20 mouse cellular contexts compared by ENCODE assay signal in genomic region chr2:167263931-167264330, GRCm38 (mm10). TPM values are rescaled to one million over a fixed set of nuclear protein-coding genes. Genes with fewer than 3 reads are reported as not detected.
DNase-seq lines count a peak whose midpoint lies in the region; ATAC-seq and TF ChIP-seq lines count a peak whose summit lies in the region.
"Had no signal": no experiment of that assay in that cellular context is flagged by ENCODE, and none has a peak within 500 bp of the region (broad histone marks: within the 10 kb centered on the region; RNA-seq: fewer than 3 reads in every experiment).

No protein-coding gene starts in this region.

- H3K36me3 ChIP-seq in heart, embryonic 13.5 days = no peaks in the 10 kb centered on the region
- H3K36me3 ChIP-seq in ES-E14 (ENCODE audit: control insufficient read depth, insufficient read depth, low read length, poor library complexity, severe bottlenecking) = no peaks in the 10 kb centered on the region
- H3K36me3 ChIP-seq: embryonic facial prominence, embryonic 13.5 days; hindbrain, embryonic 12.5 days; limb, embryonic 13.5 days had no signal

- no peaks in the 10 kb centered on the region for H3K9me3 ChIP-seq in heart, embryonic 13.5 days
- no peaks in the 10 kb centered on the region for H3K9me3 ChIP-seq in ES-E14 (ENCODE audit: control insufficient read depth, insufficient read depth, low read depth, low read length)
- H3K9me3 ChIP-seq: embryonic facial prominence, embryonic 13.5 days; hindbrain, embryonic 12.5 days; limb, embryonic 13.5 days had no signal

- intact Hi-C loops in heart, postnatal 36 days (cut with DNase I) = no loop called here

- no peaks in the 10 kb centered on the region for H3K27me3 ChIP-seq in heart, embryonic 13.5 days (replicated peaks)
- H3K27me3 ChIP-seq: embryonic facial prominence, embryonic 13.5 days; limb, embryonic 13.5 days had no signal

- WGBS in heart, embryonic 13.5 days = 75% methylated on average over 11 of the region's 11 CpGs

- no peak for ATAC-seq in heart, embryonic 13.5 days (ENCODE audit: extremely low read depth, insufficient number of reproducible peaks, low FRiP score, low TSS enrichment)
- no peak for ATAC-seq in frontal cortex, adult (ENCODE audit: low TSS enrichment)
- ATAC-seq: CD4-positive, CD25-positive, alpha-beta regulatory T cell, adult 4 months; inflammation-experienced regulatory T-cells, adult 6 months; midbrain, embryonic 16.5 days had no signal

- DNase-seq in adrenal gland, adult 2 months = peak; percentile 1
- DNase-seq in adrenal gland, postnatal 25 days = no peak
- no peak for DNase-seq in heart, postnatal 36 days
- DNase-seq in ovary, adult 18-20 months (ENCODE audit: low spot score) = peak; percentile 1
- DNase-seq in ovary, postnatal 14 days (ENCODE audit: low spot score) = no peak
- DNase-seq in ES-E14 (ENCODE audit: low read depth, low spot score) = no peak
- DNase-seq: adrenal gland, postnatal 36 days; cerebellum, adult 9-10 months; kidney, adult 9 months; right cerebral cortex, postnatal 4 days had no signal

- in situ Hi-C loops in ES-E14 (cut with MboI; ENCODE audit: low sequenced_read_pairs in 2 of 2, unreplicated experiment in 2 of 2) = no loop called here

- peak overlapping the region; percentile 39 for H3K27ac ChIP-seq in heart, embryonic 13.5 days (replicated peaks)
- no peak overlapping the region for H3K27ac ChIP-seq in ES-E14 (ENCODE audit: insufficient read depth, low read depth, low read length, poor library complexity, severe bottlenecking)
- H3K27ac ChIP-seq: embryonic facial prominence, embryonic 13.5 days; hindbrain, embryonic 12.5 days; limb, embryonic 13.5 days; liver, embryonic 14.5 days had no signal

- no peak overlapping the region for H3K4me3 ChIP-seq in heart, embryonic 13.5 days
- H3K4me3 ChIP-seq in ES-E14 (ENCODE audit: insufficient read depth in 1 of 2, low read depth in 1 of 2, low read length in 2 of 2, poor library complexity in 1 of 2, severe bottlenecking in 1 of 2) = peak overlapping the region; percentile 46 to 59
- H3K4me3 ChIP-seq: embryonic facial prominence, embryonic 13.5 days; hindbrain, embryonic 12.5 days; limb, embryonic 13.5 days had no signal

- peaks cover 37% of the 10 kb centered on the region for H3K4me1 ChIP-seq in heart, embryonic 13.5 days
- H3K4me1 ChIP-seq in ES-E14 (ENCODE audit: control insufficient read depth in 2 of 2, insufficient read depth in 2 of 2, low read length in 2 of 2, poor library complexity in 1 of 2) = peaks cover 2 to 7% of the 10 kb centered on the region in 2 experiments; a peak in 2 of 4 replicates
- H3K4me1 ChIP-seq: hindbrain, embryonic 12.5 days had no signal

- no peak overlapping the region for H3K9ac ChIP-seq in heart, embryonic 13.5 days
- peak overlapping the region; percentile 29 for H3K9ac ChIP-seq in ES-E14 (ENCODE audit: insufficient read depth, low read depth, low read length, poor library complexity, severe bottlenecking)
- H3K9ac ChIP-seq: embryonic facial prominence, embryonic 13.5 days; hindbrain, embryonic 12.5 days; limb, embryonic 13.5 days; liver, embryonic 14.5 days had no signal

- H3K4me2 ChIP-seq in heart, embryonic 13.5 days = no peak overlapping the region
- H3K4me2 ChIP-seq: embryonic facial prominence, embryonic 13.5 days; hindbrain, embryonic 12.5 days; limb, embryonic 13.5 days had no signal

TF ChIP-seq in ES-E14, 5 proteins besides CTCF, POLR2A, EP300 and RAD21:
- TF ChIP-seq ZNF384 (IDR thresholded peaks at IDR 0.05; ENCODE audit: low read depth, low read length) (no peak), MAFK (IDR thresholded peaks at IDR 0.05; ENCODE audit: insufficient read depth, low read depth, low read length) (no peak), ZC3H11A (IDR thresholded peaks at IDR 0.05; ENCODE audit: borderline replicate concordance, low read depth, low read length) (no peak), CHD2 (IDR thresholded peaks at IDR 0.05; ENCODE audit: low read depth, low read length) (no peak), HCFC1 (IDR thresholded peaks at IDR 0.05; ENCODE audit: borderline replicate concordance, insufficient read depth, low read length) (no peak)

RNA-seq across cellular contexts. Expression of gene Ptgis, which starts 23.5 kb away (rescaled TPM):
- 10 to 100 TPM; 17.3 to 37.2 TPM for total RNA-seq in adrenal gland, adult 2 months (2021)
- polyA plus RNA-seq in adrenal gland, adult 2 months (2012; rRNA removed) = 65.3 and 74.3 TPM in 2 replicates
- 17.7 and 24.9 TPM in 2 replicates for total RNA-seq in adrenal gland, postnatal 25 days (2021)
- polyA plus RNA-seq in heart, embryonic 13.5 days (2015; fragmentation: Nextera tagmentation; extraction: Ambion mirVana) = 21.6 and 21.8 TPM in 2 replicates
- total RNA-seq in heart, postnatal 36 days (2021) = 10 to 100 TPM; 19.5 to 22.2 TPM
- total RNA-seq in ES-E14 (2012; rRNA removed) = 16.1 and 23.8 TPM in 2 replicates
- total RNA-seq: megakaryocyte-erythroid progenitor cell, adult 5-6 weeks had no signal
- polyA plus RNA-seq: inflammation-experienced regulatory T-cells, adult 6 months had no signal

Comparison
In these comparisons a context has a peak if more than half of its experiments do, and no peak if none do; other contexts are left out.
1. DNase-seq: peak in adrenal gland, adult 2 months (single experiment) and ovary, adult 18-20 months (single experiment); none in adrenal gland, postnatal 25 days (single experiment), heart, postnatal 36 days (0 of 2), ovary, postnatal 14 days (single experiment) and ES-E14 (single experiment).